Mouse (Mus musculus): ENCODE data around the gene Mnd1. TPM values are rescaled to one million over a fixed set of nuclear protein-coding genes. Genes with fewer than 3 reads are reported as not detected.

Mnd1 gene
- total RNA-seq, 2 experiments from 2014 or later, result 0.68 to 0.96 TPM

DNA sequence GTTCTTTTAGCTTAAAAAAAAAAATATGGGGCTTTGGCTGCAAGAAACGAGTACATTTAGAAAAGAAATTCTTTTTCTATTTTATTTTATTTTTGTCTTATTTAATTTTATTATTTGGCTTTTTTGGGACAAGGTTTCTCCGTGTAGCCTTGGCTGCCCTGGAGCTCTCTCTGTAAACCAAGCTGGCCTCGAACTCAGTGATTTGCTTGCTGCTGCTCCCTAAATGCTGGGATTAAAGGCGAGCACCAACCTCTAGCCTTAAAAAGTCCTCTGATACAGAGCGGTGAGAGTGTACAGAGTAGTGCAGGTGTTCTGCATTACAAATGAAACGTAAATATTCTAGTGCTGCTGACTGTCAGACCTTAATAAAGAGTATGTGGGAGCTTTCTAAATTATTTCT, 519 bp upstream of the Mnd1 start:
- H3K27ac ChIP-seq, result no peak overlapping the region
- intact Hi-C loops (cut with DNase I), result no loop called here
- DNase-seq (ENCODE audit: extremely low spot score in 1 of 2, low spot score in 2 of 2), result no peak
- TF ChIP-seq CTCF (IDR thresholded peaks at IDR 0.05), result no peak
- peak overlapping the region; percentile 61 for H3K4me3 ChIP-seq

DNA sequence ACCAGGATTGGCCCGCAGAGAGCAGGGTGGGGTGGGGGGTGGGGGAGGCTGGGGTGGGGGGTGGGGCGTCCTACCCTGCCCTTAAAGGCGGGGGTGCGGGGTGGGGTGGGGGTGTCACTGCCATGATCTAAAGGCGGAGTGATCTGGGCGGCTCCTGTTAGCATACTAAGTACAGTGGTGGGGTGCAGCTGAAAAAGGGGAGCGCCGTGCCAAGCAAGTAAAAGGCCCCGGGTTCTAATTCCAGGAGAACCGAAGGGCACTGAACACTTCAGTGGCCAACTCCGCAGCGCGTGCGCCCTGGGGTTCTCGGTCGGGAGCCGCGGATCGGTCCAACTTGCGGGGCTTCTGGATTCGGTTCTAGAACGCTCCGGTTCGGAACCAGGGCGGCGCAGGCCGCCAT, 440 bp downstream of the Mnd1 start:
- TF ChIP-seq CTCF (IDR thresholded peaks at IDR 0.05), result no peak
- H3K4me3 ChIP-seq, result peak overlapping the region; percentile 61
- intact Hi-C loops (cut with DNase I), result no loop called here
- no peak overlapping the region for H3K27ac ChIP-seq
- no peak for DNase-seq (ENCODE audit: extremely low spot score in 1 of 2, low spot score in 2 of 2)

DNA sequence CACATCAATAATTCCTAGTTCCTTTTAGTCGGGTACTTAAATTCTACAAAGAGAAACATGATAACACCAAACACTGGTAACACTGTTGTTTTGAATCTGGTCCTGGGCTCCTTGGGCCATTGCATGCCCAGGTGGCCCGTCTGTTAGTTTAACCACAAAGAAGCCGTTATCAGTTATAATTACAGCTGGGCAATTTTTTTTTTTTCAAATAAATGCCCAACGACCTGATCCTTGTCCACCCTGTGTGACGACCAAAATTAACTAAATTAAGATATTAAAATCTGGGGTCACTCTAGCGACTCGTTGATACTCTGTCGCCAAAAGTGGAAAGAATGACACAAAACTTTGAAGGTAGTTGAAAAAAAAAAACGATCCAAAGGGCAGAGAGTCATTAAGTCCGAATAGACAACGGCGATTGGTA, 855 bp downstream of the Mnd1 start:
- no peak for DNase-seq (ENCODE audit: extremely low spot score in 1 of 2, low spot score in 2 of 2)
- TF ChIP-seq CTCF (IDR thresholded peaks at IDR 0.05), result no peak
- Histone ChIP-seq H3K4me3 (no peak overlapping the region), H3K27ac (no peak overlapping the region)
- intact Hi-C loops (cut with DNase I), result no loop called here

DNA sequence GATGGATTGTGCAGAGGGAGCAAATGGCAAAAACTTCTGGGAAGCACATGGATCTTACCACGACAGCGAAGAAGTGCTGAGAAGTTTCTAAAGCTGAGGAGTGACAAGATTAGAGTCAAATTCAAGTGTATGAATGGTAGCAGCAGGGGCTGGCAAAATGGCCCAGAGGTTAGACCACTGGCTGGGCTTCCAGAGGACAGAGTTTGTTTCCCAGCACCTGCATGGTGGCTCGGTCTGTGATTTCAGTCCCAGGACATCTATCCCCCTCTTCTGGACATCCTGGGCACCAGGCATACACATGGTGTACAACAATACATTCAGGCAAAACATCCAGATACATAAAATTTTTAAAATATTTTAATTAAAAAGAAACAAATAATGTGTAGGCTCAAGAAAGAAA, 5.8 kb downstream of the Mnd1 start:
- H3K27ac ChIP-seq, result no peak overlapping the region
- no peak overlapping the region for H3K4me3 ChIP-seq
- intact Hi-C loops (cut with DNase I), result no loop called here
- no peak for TF ChIP-seq CTCF (IDR thresholded peaks at IDR 0.05)
- no peak for DNase-seq (ENCODE audit: extremely low spot score in 1 of 2, low spot score in 2 of 2)

DNA sequence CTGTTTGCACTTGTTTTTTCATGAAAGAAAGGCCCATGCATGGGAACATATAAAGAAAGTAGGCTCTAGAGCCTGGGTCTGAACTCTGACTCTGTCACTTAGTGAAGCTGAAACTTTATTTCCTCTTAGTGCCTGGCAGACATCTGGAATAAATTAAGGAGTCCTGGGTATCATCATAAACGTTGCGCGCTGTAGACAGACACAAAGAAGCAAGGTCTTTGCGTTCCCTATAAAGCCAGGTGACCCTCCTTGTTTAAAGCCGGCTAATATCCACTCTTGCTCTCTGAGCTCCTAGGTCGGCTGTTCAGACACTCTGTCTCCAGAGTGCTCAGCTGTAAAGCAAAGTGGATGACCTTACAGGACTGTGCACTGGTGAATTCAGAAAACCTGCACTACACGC, 14.6 kb downstream of the Mnd1 start:
- intact Hi-C loops (cut with DNase I), result no loop called here
- Histone ChIP-seq H3K4me3 (no peak overlapping the region), H3K27ac (no peak overlapping the region)
- DNase-seq (ENCODE audit: extremely low spot score in 1 of 2, low spot score in 2 of 2), result no peak
- TF ChIP-seq CTCF (IDR thresholded peaks at IDR 0.05), result no peak

DNA sequence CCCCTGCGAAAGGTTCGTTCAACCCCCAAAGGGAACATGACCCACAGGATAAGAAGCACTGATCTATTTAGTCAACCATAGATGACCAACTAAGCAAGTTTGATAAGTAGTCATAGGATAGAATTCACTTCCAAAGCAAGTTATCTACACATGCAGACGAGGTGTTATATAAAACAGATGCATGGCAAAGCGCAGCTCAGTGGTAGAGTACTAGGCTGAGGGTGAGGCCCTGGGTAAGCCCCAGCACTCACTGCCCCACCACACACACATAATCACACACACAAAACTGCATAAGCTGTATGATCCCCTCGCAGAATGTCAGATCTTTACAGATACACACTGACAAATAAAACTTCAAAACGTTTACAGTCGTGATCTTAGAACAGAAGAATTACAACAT, 19.1 kb downstream of the Mnd1 start:
- no peak overlapping the region for H3K27ac ChIP-seq
- intact Hi-C loops (cut with DNase I), result no loop called here
- DNase-seq (ENCODE audit: extremely low spot score in 1 of 2, low spot score in 2 of 2), result no peak
- H3K4me3 ChIP-seq, result no peak overlapping the region
- no peak for TF ChIP-seq CTCF (IDR thresholded peaks at IDR 0.05)

DNA sequence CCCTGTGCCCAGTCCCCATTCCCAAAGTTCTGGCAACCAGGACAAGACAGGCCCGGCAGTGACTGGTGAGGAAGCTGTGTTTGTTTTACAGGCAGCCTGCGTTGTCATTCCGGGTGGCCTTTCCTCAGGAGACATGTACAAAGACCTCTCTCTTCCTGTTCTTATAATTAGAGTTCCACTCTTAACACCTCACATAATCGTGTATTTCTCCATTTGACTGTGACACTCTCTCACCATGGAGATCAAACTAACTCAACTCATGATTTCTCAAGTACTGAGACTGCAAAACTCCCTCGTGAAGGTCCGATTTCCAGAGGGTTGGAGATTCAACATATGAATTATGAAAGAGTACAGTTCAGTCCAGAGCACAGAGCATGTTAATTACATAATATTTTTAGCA, 19.7 kb downstream of the Mnd1 start:
- no peak for TF ChIP-seq CTCF (IDR thresholded peaks at IDR 0.05)
- intact Hi-C loops (cut with DNase I), result no loop called here
- Histone ChIP-seq H3K4me3 (no peak overlapping the region), H3K27ac (no peak overlapping the region)
- DNase-seq (ENCODE audit: extremely low spot score in 1 of 2, low spot score in 2 of 2), result no peak

DNA sequence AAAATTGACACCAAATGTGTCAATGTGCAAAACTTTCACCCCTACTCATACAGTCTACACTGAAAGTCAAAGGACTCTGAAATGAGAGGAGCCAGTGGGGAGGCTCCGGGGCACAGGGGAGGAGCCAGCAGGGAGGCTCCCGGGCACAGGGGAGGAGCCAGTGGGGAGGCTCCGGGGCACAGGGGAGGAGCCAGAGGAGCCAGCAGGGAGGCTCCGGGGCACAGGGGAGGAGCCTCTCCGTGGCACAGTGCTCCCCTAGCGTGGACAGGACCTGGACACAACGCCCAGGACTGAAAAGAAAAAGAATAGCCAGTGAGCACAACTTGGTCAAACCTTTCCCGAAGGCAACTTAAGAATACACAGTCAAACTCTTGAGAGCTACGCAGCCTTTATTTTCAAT, 20.2 kb downstream of the Mnd1 start:
- Histone ChIP-seq H3K27ac (no peak overlapping the region), H3K4me3 (no peak overlapping the region)
- DNase-seq (ENCODE audit: extremely low spot score in 1 of 2, low spot score in 2 of 2), result no peak
- intact Hi-C loops (cut with DNase I), result no loop called here
- no peak for TF ChIP-seq CTCF (IDR thresholded peaks at IDR 0.05)

DNA sequence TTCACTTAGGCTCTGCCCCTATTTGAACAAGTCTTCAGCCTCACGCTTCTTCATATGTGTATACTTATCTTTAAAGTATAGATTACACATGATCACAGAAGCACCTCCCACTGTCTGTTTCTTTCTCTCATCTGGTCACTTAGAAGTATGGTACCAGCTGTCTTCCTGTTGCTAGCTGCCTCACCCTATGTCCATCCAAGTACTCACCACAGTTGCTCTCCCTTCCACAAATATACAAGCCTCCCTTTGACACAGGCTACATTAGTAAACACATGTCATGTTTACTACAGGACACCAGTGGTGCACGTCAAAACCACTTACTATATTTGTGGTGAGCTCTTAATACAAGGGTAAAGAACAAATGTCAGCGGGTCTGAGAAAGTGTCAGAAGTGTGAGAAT, 24.2 kb downstream of the Mnd1 start:
- TF ChIP-seq CTCF (IDR thresholded peaks at IDR 0.05), result no peak
- Histone ChIP-seq H3K4me3 (no peak overlapping the region), H3K27ac (no peak overlapping the region)
- intact Hi-C loops (cut with DNase I), result no loop called here
- DNase-seq (ENCODE audit: extremely low spot score in 1 of 2, low spot score in 2 of 2), result no peak

DNA sequence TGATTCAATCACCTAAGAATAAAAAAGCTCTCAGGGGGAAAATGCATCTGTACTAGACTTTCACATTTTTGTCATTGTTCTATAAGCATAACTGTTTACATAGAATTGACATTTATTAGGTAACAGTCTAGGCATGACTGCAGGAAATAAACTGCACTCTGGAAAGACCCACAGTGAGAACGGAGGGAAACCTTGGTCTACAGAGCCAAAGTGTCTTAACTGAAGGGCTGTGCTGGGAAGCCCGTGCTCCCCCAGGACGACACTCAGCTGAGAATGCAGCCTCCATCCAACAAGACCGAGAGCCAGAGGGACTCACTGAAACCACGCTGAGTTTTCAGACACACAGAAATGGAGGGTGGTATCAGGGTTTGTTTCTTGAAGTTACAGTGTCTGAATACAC, 24.8 kb downstream of the Mnd1 start:
- no peak overlapping the region for H3K27ac ChIP-seq
- no peak overlapping the region for H3K4me3 ChIP-seq
- no peak for TF ChIP-seq CTCF (IDR thresholded peaks at IDR 0.05)
- intact Hi-C loops (cut with DNase I), result no loop called here
- no peak for DNase-seq (ENCODE audit: extremely low spot score in 1 of 2, low spot score in 2 of 2)

DNA sequence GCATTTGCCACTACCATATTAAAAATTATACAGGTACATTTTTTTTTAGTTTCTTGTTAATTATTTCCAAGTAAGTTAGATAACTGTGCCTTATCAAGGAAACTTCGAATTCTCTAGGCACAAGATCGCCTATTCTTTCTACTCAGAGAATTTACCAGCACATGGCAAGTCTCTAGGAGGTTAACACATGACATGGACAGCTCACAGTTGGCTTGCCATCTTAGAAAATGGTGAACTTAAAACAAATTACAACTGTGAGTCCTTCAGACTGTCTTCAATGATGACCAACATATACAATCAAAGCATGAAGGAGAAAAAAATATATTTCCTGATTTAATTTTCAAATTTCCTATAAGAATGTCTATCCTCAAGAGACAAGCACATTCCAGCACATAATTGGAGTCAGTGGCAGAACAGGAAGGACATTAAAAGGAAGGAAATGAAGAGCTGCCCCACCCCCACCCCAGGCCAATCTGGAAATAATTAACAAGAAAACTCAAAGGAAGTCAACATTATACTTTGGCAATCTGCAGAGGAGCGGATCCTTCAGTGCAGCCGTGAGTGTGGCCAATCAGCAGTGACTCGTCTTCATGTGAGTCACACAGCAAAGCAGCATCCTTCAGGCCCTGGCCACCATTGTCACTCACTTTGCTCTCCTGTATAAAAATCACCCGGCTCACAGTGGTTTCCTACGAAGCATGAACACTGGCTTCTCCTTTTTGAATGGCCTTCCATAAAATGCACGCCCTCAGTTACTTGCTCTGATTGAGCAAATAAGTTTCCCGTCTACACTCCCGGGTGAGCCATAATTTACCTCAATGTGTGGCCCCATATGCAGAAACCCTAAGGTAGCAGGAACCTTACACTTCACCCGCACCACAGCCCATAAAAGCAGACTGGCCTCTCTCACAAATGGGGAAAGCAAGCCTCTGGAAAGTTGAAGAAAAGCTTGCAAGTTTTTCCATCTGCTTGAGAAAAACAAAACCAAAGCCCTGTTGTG, 26.4 kb downstream of the Mnd1 start:
- DNase-seq (ENCODE audit: extremely low spot score in 1 of 2, low spot score in 2 of 2), result no peak
- Histone ChIP-seq H3K27ac (no peak overlapping the region), H3K4me3 (no peak overlapping the region)
- TF ChIP-seq CTCF (IDR thresholded peaks at IDR 0.05), result no peak
- intact Hi-C loops (cut with DNase I), result loop anchor here (5.0 to 10.0 kb wide), 2 partner anchors 87 to 214 kb away; partner anchors contain the start of gene Tmem131l

DNA sequence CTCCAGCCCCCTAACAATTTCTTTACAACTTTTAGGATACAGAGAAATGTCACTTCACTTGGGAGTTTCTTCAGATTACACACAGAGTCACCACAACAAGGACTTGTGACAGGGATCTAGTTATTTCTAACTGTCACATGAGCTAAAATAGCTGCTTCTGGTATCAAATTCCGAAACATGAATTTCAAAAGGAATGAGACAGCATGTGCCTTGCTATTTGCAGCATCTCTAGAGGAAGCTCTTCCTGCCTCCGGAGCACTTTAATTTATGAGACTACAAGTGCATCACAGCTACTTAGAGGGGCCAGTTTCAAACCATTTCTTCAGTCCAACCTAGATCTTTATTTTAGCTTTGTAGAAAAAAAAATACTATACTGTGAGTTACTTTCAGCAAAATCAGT, 28.2 kb downstream of the Mnd1 start:
- intact Hi-C loops (cut with DNase I), result loop anchor here (5.0 to 10.0 kb wide), 2 partner anchors 85 to 213 kb away; partner anchors contain the start of gene Tmem131l
- DNase-seq (ENCODE audit: extremely low spot score in 1 of 2, low spot score in 2 of 2), result no peak

DNA sequence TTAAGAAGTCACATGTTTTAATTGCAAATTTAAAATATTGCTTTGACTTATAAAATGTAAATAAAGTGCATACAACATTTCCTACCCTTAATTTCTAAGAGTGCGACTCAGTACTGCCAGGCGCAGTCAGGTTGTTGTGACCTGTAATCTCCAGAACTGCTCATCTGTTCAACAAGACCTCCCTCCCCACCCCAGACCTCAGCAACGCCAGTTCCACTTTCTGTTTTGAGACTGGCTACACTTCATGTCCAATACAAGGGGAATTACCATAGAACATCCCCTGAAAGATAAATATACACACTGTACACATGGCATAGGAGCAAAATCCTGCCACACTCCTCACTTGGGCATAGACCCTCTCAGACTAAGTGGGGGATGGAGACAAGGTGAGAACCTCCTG, 28.9 kb downstream of the Mnd1 start:
- intact Hi-C loops (cut with DNase I), result loop anchor here (5.0 to 10.0 kb wide), 2 partner anchors 84 to 212 kb away; partner anchors contain the start of gene Tmem131l

More for the DNA sequence above, 28.2 kb downstream of the Mnd1 start:
- TF ChIP-seq CTCF (IDR thresholded peaks at IDR 0.05), result no peak
- Histone ChIP-seq H3K27ac (no peak overlapping the region), H3K4me3 (no peak overlapping the region)

More for the DNA sequence above, 28.9 kb downstream of the Mnd1 start:
- no peak overlapping the region for H3K27ac ChIP-seq
- TF ChIP-seq CTCF (IDR thresholded peaks at IDR 0.05), result no peak
- no peak overlapping the region for H3K4me3 ChIP-seq
- DNase-seq (ENCODE audit: extremely low spot score in 1 of 2, low spot score in 2 of 2), result no peak
